Mouse (Mus musculus): ENCODE results near the gene Krt84. TPM values are rescaled to one million over a fixed set of nuclear protein-coding genes. Genes with fewer than 3 reads are reported as not detected.
"Not testable (repeated sequence)": the region's sequence is repeated elsewhere in the genome, so short reads cannot be mapped to it uniquely, and the experiment has no call there.

Gene Krt84
- polyA plus RNA-seq, 1 experiment from 2014 or later: not detected

- ATAC-seq (ENCODE audit: insufficient read depth, low FRiP score, low read depth): no peak
- WGBS: 38% methylated on average over 4 of the region's 4 CpGs
- H3K27me3 ChIP-seq (replicated peaks): no peaks in the 10 kb centered on the region
- H3K36me3 ChIP-seq: no peaks in the 10 kb centered on the region
- H3K27ac ChIP-seq: no peak overlapping the region
- no peak overlapping the region for H3K4me3 ChIP-seq (replicated peaks)
- H3K4me2 ChIP-seq: no peak overlapping the region
- H3K9ac ChIP-seq: no peak overlapping the region
- H3K9me3 ChIP-seq: no peaks in the 10 kb centered on the region
- peaks cover 3% of the 10 kb centered on the region; the same call in 1 of the 2 replicates for H3K4me1 ChIP-seq
These were observed 5.9 kb upstream of the Krt84 start for GRCm38 (mm10) chr15:101538580-101538900.

DNA sequence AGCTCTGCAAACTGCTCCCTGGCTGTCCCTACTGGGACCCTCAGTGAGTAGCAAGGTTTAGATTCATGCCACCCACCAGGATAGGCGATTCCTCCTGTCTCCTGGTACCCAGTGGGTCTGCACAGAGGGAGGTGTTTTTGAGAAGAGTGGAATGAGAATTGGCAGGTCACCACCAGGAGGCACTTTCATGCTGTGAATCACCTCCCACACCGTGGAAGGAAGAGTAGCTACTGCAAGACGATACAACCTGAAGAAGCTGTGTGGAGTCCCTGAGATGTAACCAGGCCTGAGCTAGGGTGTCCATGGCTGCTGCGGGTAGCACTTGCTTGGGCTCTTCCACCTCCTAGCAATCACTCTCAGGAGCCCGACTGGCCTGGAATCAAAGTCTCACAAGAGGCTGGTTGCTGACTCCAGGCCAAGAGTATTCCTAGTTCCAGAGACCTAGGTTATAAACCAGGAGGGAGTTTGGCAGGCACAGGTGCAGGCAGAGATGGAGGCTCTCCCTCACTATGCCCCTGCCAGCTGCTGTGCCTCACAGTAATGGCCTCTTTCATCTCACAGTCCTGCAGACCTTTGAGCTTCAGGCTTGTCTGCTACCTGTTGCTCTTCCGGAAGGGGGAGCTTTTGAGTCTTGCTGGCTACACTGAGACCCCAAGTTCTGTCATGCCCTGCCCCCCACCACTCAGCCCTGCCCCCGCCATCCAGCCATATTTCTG, 5.4 kb upstream of the Krt84 start:
- 38% methylated on average over 7 of the region's 7 CpGs for WGBS
- Histone ChIP-seq H3K36me3 (no peaks in the 10 kb centered on the region), H3K4me2 (no peak overlapping the region)

GRCm38 (mm10) chr15:101536054-101536850, 3.6 kb upstream of the Krt84 start:
- no peaks in the 10 kb centered on the region for H3K27me3 ChIP-seq (replicated peaks)
- H3K4me1 ChIP-seq: peaks cover 3% of the 10 kb centered on the region; the same call in 1 of the 2 replicates
- no peaks in the 10 kb centered on the region for H3K9me3 ChIP-seq
- H3K9ac ChIP-seq: no peak overlapping the region
- H3K36me3 ChIP-seq: no peaks in the 10 kb centered on the region
- no peak overlapping the region for H3K4me3 ChIP-seq (replicated peaks)
- 59% methylated on average over 9 of the region's 9 CpGs for WGBS
- H3K27ac ChIP-seq: no peak overlapping the region
- no peak for ATAC-seq (ENCODE audit: insufficient read depth, low FRiP score, low read depth)
- H3K4me2 ChIP-seq: no peak overlapping the region

More for the DNA sequence above, 5.4 kb upstream of the Krt84 start:
- no peak overlapping the region for H3K9ac ChIP-seq
- peaks cover 3% of the 10 kb centered on the region; the same call in 1 of the 2 replicates for H3K4me1 ChIP-seq
- H3K27ac ChIP-seq: no peak overlapping the region
- no peak overlapping the region for H3K4me3 ChIP-seq (replicated peaks)
- H3K9me3 ChIP-seq: no peaks in the 10 kb centered on the region
- no peak for ATAC-seq (ENCODE audit: insufficient read depth, low FRiP score, low read depth)
- H3K27me3 ChIP-seq (replicated peaks): no peaks in the 10 kb centered on the region

DNA sequence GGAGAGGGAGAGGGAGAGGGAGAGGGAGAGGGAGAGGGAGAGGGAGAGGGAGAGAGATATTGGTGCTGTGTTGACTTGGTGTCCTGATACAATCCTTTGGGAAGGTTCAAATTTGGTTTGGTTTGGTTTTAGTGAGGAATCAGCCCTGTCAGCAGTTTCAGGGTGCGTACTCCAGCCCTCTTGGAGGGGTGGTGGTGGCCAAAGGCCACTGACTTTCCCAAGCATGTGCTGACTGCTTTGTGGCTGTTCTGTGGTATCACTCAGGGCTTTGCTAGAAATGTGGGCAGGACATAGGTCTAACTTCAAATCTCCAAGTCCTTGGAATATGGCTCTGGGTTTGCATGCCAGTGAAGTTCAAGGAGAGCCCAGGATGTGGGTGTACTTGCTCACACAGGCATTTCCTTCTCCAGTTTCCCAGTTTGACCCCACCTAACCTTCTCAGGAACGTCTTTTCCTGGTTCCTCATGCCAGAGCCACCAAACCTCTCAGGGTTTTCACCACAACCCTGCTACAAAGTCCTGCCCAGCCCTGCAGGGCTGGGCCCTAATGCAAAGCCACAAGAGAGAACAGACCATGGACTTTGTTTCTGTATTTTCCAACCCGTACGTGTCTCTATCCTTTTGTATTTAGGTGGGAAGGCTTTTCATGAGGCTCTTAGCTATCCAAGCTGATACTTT, 9.9 kb downstream of the Krt84 start:
- Histone ChIP-seq H3K27ac (no peak overlapping the region; the same call in 1 of the 2 replicates), H3K27me3 (replicated peaks) (no peaks in the 10 kb centered on the region), H3K36me3 (no peaks in the 10 kb centered on the region), H3K4me3 (replicated peaks) (no peak overlapping the region), H3K4me2 (no peak overlapping the region), H3K9me3 (no peaks in the 10 kb centered on the region), H3K9ac (no peak overlapping the region), H3K4me1 (no peaks in the 10 kb centered on the region)
- 63% methylated on average over 4 of the region's 4 CpGs for WGBS
- ATAC-seq (ENCODE audit: insufficient read depth, low FRiP score, low read depth): no peak

DNA sequence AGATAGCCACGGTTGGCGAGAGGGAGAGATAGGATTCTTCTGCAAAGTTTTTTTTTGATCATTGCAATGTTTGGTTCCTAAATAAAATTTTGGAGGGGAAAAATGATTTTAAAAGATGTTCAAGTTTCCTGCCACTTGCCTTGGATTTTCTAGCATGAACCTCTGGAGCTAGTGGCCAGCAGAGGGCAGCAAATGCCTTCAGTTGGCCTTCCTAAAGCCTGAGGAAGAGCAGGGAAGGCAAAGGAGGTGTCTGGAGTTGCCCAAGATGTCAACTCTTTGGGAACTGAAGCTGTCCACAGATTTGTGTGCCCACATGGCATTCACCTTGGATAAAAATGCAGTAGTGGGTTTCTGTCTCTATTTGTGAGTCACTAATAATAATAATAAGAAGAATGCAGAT, 12.8 kb downstream of the Krt84 start:
- Histone ChIP-seq H3K4me3 (replicated peaks) (no peak overlapping the region), H3K36me3 (no peaks in the 10 kb centered on the region), H3K27me3 (replicated peaks) (no peaks in the 10 kb centered on the region), H3K4me1 (no peaks in the 10 kb centered on the region), H3K9ac (no peak overlapping the region), H3K27ac (no peak overlapping the region), H3K9me3 (no peaks in the 10 kb centered on the region), H3K4me2 (no peak overlapping the region)
- WGBS: 16% methylated on average over 2 of the region's 2 CpGs
- no peak for ATAC-seq (ENCODE audit: insufficient read depth, low FRiP score, low read depth)

DNA sequence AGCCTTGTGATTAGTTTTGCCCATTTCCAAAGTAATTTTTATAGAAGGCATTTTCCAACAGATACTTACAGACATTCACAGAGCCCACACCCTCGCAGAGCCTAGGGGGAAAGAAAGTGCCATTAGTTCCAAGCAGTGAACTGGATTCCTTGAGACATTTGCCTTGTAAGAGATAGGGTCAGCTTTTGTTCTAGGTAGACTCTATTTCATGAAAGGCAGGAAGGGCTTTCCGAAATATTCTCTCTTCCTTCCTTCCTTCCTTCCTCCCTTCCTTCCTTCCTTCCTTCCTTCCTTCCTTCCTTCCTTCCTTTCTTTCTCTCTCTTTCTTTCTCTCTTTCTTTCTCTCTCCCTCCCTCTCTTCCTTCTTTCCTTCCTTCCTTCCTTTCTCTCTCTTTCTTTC, 15.5 kb downstream of the Krt84 start, which contains the start of gene Gm49425:
Gm49425 (minus strand) TSS at position 101 of the 400 bp plus-strand sequence.
- 62% methylated on average over 2 of the region's 2 CpGs for WGBS
- not testable (repeated sequence) for H3K4me3 ChIP-seq (replicated peaks); ATAC-seq (ENCODE audit: insufficient read depth, low FRiP score, low read depth); H3K9ac ChIP-seq; H3K27me3 ChIP-seq (replicated peaks); H3K4me1 ChIP-seq; H3K27ac ChIP-seq; H3K36me3 ChIP-seq; H3K4me2 ChIP-seq; H3K9me3 ChIP-seq

- Histone ChIP-seq H3K27me3 (replicated peaks) (no peaks in the 10 kb centered on the region), H3K4me3 (replicated peaks) (no peak overlapping the region), H3K9ac (no peak overlapping the region), H3K9me3 (no peaks in the 10 kb centered on the region), H3K4me2 (no peak overlapping the region), H3K27ac (no peak overlapping the region), H3K4me1 (no peaks in the 10 kb centered on the region), H3K36me3 (no peaks in the 10 kb centered on the region)
- 46% methylated on average over 9 of the region's 9 CpGs for WGBS
- no peak for ATAC-seq (ENCODE audit: insufficient read depth, low FRiP score, low read depth)
These were observed 24.4 kb downstream of the Krt84 start for GRCm38 (mm10) chr15:101508247-101508646.

GRCm38 (mm10) chr15:101506896-101507758, 25.5 kb downstream of the Krt84 start:
- ATAC-seq (ENCODE audit: insufficient read depth, low FRiP score, low read depth): no peak
- H3K4me2 ChIP-seq: no peak overlapping the region
- no peak overlapping the region for H3K9ac ChIP-seq
- H3K27me3 ChIP-seq (replicated peaks): no peaks in the 10 kb centered on the region
- H3K9me3 ChIP-seq: no peaks in the 10 kb centered on the region
- 45% methylated on average over 14 of the region's 14 CpGs for WGBS
- H3K27ac ChIP-seq: no peak overlapping the region
- no peaks in the 10 kb centered on the region for H3K4me1 ChIP-seq
- H3K4me3 ChIP-seq (replicated peaks): no peak overlapping the region
- no peaks in the 10 kb centered on the region for H3K36me3 ChIP-seq

DNA sequence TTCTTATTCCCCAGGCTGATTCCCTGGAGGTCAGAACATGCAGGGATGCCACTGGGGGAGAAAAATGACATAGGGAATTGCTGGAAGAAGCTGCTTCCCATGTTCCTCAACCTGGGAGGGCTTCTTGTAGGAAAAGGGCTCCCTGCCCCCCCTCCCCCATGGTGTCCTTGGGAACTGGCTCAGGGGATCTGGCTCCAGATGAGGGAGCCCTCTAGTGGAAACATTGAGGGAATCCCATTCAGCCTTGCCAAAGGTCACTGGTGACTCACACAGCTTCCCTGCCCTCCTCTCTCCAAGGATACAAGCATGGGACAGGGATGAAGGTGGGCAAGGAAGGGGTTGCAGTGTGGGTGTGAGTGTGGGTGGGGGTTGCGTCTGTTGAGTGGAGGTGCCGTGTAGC, 35.4 kb downstream of the Krt84 start:
- 89% methylated on average over 2 of the region's 2 CpGs for WGBS
- ATAC-seq (ENCODE audit: insufficient read depth, low FRiP score, low read depth): no peak

DNA sequence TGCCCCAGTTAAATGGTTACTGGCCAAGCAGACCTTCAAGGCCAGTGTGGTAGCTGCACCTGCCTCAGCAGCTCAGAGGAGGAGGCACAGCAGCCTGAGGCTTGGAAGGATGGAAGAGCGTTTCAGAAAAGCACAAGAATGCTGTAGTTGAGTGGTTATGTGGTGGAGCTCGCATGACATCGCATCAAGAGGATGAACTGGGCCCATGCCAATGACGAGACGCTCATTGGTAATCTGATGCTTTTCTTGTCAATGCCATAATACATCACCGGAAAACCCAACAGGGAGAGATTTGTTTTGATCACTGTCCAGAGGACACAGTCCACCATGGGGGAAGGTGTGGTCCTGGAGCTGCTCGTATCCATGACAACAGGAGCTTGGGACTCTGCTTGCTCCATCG, 37.4 kb downstream of the Krt84 start:
- Histone ChIP-seq H3K9ac (no peak overlapping the region), H3K9me3 (no peaks in the 10 kb centered on the region), H3K4me2 (no peak overlapping the region), H3K36me3 (no peaks in the 10 kb centered on the region), H3K4me3 (replicated peaks) (no peak overlapping the region), H3K27me3 (replicated peaks) (no peaks in the 10 kb centered on the region), H3K27ac (no peak overlapping the region), H3K4me1 (0 out of 2 replicates have a peak, but pooled peaks cover 6% of the 10 kb centered on the region)
- no peak for ATAC-seq (ENCODE audit: insufficient read depth, low FRiP score, low read depth)
- 78% methylated on average over 8 of the region's 8 CpGs for WGBS

More for the DNA sequence above, 35.4 kb downstream of the Krt84 start:
- H3K9ac ChIP-seq: no peak overlapping the region
- 0 out of 2 replicates have a peak, but pooled peaks cover 6% of the 10 kb centered on the region for H3K4me1 ChIP-seq
- H3K27ac ChIP-seq: no peak overlapping the region
- no peak overlapping the region for H3K4me3 ChIP-seq (replicated peaks)
- no peaks in the 10 kb centered on the region for H3K36me3 ChIP-seq
- H3K9me3 ChIP-seq: no peaks in the 10 kb centered on the region
- H3K27me3 ChIP-seq (replicated peaks): no peaks in the 10 kb centered on the region
- H3K4me2 ChIP-seq: no peak overlapping the region

- H3K4me2 ChIP-seq: no peak overlapping the region
- H3K9me3 ChIP-seq: no peaks in the 10 kb centered on the region
- H3K9ac ChIP-seq: no peak overlapping the region
- H3K27me3 ChIP-seq (replicated peaks): no peaks in the 10 kb centered on the region
- ATAC-seq (ENCODE audit: insufficient read depth, low FRiP score, low read depth): no peak
- no peak overlapping the region for H3K27ac ChIP-seq
- whole genome bisulfite sequencing: 33% methylated on average over 1 of the region's 1 CpGs
- H3K4me1 ChIP-seq: 0 out of 2 replicates have a peak, but pooled peaks cover 6% of the 10 kb centered on the region
- H3K36me3 ChIP-seq: no peaks in the 10 kb centered on the region
- no peak overlapping the region for H3K4me3 ChIP-seq (replicated peaks)
These were observed 38.4 kb downstream of the Krt84 start for GRCm38 (mm10) chr15:101494203-101494602.
